Mouse (Mus musculus) ES-Bruce4 (cell line): Measurements from ENCODE around the gene Dbn1.

Experiments
- CTCF ChIP-seq: IDR thresholded peaks from one replicate; pipeline ENCODE4 v1.8.1; 2011; ENCODE audit warnings: low read depth, low read length
- EP300 ChIP-seq: IDR thresholded peaks from 2 replicates; pipeline ENCODE4 v1.6.1; 2011; ENCODE audit warnings: low read depth, low read length; ENCODE audit not compliant: insufficient read depth
- POLR2A ChIP-seq: IDR thresholded peaks from one replicate; pipeline ENCODE4 v1.8.1; 2011; ENCODE audit warnings: low read length; ENCODE audit not compliant: insufficient read depth

GRCm38 (mm10) chr13:55450511-55450980, 37.4 kb downstream of the Dbn1 start:
- TF ChIP-seq CTCF (no peak), POLR2A (no peak), EP300 (no peak)
